Mouse (Mus musculus) embryonic fibroblast, embryonic 13.5 days (primary cell): ENCODE data around the gene Prodh2.

Experiments
- CTCF ChIP-seq: IDR thresholded peaks from 2 replicates; pipeline ENCODE4 v1.5.1; 2011; ENCODE audit warnings: mild to moderate bottlenecking, control low read depth, low read length, moderate library complexity, borderline replicate concordance; ENCODE audit not compliant: insufficient read depth
- POLR2A ChIP-seq: IDR thresholded peaks from 2 replicates; pipeline ENCODE4 v1.6.1; 2011; ENCODE audit warnings: low read depth, mild to moderate bottlenecking, control low read depth, low read length, moderate library complexity

GRCm38 (mm10) chr7:30477415-30478381 is 15.7 kb upstream of the Prodh2 start:
- no peak for TF ChIP-seq POLR2A
- TF ChIP-seq CTCF, result no peak
